Mouse (Mus musculus) frontal cortex, postnatal 25 days (tissue): Measurements from ENCODE around the gene Tspan33.
A peak's percentile ranks its signal among the peaks of the same experiment; 100 is the strongest.
"Not testable (repeated sequence)": the region's sequence is repeated elsewhere in the genome, so short reads cannot be mapped to it uniquely, and the experiment has no call there.

Experiments used
- DNase-seq, 2 experiments: peaks; one replicate each; pipeline ENCODE4 v3.0.0; 2022; ENCODE audit warnings: low spot score in 2 of 2

Tspan33 gene

DNA sequence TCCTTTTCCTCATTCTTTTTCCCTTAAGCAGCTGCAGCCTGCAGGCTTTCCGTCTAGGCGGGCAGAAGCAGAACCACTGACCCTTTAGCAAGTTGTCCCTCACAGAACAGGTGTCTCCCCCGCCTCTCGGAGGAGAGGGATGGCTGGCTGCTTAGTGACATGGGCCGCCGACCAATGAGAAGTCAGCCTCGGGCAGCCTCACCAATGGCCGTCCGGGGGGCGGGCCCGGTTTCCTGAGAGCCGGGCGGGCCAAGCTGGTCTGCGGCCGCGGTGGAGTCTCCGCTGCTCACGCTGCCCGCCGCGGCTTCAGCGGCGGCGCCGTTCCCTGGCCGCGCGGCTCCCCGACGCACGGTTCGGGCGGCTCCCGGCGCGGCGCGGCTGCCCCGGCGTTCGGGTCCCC is at the start of gene Tspan33:
Gene Tspan33, plus strand, starts transcription at position 270 of the 400 bp plus-strand sequence.
- DNase-seq = peak; percentile 77 to 86

DNA sequence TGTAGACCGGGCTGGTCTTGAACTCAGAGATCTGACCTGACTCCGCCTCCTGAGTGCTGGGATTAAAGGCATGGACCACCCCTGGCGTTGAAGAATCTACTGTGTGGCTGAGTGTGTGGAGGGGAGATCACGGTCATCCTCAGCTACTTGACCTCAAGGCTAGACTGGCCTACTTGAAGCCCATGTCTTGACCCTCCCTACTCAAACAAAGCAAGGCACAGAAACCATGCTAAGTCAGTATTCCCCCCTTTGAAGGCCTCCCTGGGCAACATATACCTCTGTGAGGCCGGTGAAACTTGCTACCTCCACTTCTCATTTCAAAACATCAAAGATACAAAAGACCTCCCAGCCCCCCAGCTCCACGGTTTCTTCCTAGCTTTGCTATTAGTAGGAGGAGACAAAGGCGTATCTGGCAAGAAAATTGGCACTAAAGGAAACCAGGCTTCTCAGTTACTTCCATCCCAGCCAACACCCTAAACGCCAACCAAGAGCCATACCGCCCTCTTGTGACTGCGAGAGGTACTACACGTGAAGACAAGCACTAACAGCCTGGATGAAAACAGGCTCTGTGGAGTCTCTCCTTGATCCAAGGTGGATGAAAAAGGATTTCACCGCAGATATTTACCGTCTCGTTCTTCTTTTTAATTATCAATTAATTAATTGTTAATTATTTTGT is 44.4 kb upstream of the Tspan33 start:
- DNase-seq = peak; percentile 89 to 93

DNA sequence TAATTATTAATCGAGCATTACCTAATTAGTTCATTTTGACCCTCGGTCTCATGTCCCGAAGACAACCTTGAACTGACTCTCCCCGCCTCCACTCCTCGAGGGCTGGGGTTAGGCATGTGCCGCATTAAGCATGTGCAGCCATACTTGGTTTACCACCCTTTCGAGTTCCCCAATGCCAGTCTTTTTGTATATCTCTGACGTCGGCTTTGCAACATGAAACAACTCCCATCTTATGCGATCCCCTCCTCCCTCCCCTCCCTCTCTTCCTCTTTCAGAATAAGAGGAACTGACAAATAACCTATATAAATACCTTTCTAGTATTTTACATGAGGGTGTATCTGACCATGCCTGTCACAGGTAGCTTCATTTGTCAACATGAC is 43.9 kb upstream of the Tspan33 start:
- DNase-seq = no peak

DNA sequence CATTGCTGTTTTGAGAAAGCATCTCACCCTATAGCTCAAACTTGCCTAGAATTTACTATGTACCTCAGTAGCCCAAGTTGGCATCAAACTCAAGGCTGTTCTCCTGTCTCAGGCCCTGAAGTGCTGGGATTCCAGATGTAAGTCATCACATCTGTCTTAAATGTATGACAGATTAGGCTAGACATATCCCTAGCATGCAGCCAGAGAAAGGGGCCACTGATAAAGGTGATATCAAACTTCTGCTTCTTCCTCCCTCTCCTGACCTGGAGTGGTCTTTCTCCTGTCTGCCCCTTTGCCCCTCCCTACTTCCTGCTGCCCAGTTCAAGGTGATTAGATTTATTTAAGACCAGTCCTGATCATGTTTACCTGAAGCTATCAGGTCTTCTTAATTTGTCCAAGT is 40.8 kb upstream of the Tspan33 start:
- DNase-seq = no peak

DNA sequence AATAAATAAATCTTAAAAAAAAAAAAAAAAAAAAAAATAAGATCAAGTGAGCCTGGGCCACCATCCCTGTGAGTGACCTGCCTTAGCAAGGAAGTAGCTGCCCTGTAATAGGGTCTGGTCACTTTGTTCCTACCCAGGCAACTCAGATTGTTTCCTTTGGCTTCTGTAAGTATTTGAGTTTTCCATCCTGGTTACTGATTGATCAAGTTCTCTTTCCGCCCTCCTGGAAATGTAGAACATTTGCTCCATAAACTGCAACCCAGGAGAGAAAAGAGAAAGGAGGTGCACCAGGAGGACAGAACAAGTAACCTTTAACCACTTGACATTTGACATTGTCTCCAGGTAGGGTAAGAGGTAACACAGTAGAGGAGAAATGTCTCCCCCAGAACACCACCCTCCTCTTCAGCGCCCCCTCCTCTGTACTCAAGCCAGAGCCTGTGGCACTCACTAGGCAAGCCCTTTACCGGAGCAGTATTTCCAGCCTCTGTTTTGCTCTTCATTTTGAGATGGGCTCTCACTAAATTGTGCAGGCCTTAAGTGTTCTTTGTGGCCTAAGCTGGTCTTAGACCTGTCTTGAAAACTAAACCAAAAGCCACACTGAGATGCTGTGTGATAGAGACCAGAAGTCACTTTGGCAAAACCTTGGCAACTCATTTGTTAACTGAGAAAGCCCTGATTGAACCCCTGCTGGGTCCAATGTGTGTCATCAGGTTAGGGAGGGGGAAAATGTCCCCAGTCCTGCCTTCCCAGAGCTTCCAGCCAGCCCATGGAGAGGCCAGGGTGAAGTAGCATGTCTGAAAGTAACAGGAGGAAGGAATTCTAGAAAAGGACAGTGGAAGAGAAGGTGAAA is 35.2 kb upstream of the Tspan33 start:
- no peak for DNase-seq

DNA sequence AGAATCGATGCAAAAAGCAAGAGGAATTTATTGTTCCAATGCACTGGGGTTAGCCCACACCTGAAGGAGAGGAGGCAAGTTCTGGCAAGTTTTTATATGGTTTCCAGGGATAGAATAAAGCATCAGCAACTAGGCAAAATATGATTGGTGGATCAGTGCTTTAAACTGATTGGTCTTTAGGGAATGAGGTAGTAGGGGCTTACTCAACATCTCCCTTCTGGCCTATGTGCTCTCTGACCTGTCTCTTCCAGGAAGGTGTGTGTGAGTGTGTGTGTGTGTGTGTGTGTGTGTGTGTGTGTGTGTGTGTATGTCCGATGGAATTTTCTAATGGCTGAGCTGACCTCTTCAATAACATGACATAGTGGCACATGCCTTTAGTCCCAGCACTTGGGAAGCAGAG is 34.1 kb upstream of the Tspan33 start:
- no peak for DNase-seq

DNA sequence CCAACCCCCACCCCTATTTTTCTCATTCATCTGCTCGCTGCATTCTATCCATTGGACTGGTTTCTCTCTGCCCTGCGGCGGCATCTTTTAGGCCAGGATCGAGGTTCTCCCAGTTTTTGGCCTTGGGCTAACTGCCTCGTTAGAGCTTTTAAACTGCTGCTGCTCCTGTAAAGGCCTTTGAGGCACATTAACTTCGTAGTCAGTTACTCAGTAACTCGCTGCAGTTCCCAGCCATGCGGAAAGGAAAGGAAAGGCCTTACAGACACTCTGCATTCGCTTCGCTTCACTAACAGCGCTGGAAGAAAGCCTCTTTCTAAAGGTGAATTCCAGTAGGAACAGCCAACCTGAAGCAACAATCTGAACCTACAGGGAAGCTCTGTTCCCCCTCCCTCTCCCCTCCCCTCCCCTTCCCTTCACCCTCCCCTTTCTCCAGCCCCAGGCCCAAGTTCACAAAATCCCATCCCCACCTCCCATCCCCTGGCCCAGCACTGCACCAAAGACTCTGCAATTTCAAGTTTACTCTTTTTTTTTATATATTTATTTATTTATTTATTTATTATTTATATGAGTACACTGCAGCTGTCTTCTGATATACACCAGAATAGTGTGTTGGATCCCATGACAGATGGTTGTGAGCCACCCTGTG is 33.2 kb upstream of the Tspan33 start:
- DNase-seq = no peak

DNA sequence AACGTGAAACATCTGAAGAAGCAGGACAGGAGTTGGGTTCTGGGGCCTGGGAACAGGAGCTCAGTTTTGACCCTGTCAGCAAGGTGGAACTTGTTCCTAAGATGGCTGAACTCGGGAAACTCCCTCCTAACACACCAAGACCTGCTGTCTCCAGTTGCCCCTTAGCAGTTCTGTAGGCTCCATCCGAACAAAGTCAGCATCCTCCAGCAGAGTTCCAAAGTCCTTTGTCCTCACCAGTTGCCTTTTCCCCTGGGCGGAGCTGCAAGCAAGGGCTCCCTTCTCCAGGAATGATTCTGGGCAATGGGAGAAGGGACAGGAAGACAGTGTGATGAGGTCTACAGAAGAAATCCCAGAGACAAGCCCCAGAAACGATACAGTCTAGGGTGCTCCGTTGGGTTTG is 26.8 kb upstream of the Tspan33 start:
- no peak for DNase-seq

DNA sequence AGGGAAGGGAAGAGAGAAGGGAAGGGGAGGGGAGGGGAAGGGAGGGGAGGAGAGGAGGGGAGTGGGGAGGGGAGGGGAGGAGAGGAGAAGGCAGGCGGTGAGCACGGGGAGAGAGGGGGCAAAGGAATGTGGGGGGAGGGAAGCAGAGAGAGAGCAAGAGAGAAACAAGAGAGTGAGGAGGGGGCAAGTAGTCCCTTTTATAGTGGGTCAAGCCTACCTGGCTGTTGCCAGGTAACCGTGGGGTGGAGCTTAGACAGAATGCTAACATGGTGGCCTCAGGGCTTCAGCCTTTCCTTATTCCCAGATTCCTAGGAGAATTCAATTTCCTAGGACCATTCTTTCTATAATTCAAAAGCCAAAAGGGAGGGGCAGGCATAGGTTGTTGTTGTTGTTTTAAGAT is 22.3 kb upstream of the Tspan33 start:
- DNase-seq = no peak

DNA sequence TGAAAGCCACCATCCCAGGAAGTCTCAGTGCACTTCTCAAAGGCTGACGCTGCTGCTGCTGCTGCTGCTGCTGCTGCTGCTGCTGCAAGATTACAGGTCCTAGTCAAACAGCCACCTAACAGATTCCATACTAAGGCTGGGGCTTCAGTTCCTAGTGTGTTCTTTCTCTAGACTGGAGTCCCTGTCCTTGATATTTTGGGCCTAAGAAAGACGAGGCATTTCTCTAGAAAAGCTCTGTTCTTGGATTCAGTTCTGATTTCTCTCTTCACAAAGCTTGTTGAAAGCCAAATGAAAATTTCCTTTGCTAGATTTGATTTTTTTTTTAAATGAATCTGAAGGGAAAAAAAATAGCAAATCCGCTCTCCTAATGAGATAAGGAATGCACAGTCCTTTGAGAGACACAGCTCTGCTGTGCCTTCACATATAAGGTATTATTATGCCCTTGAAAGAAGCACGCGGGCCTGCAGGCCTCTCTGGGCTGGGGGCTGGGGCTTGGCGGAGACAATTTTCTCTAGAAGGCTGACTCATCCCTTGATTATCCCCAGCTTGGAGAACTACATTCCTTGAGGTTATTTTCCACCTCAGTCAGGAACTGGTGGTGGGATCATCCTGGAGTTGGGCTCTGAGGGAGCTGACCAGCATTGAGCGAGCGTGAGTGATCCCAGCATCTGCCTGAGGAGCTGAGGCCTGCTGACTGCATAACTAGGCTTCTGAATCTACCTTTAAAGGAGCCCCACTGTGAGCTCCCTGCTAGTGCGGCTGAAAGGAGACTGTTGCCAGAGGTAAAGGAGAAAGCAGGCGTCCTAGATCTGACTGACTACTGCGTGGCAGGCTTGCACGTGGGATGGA is 21.2 kb upstream of the Tspan33 start:
- DNase-seq = no peak

DNA sequence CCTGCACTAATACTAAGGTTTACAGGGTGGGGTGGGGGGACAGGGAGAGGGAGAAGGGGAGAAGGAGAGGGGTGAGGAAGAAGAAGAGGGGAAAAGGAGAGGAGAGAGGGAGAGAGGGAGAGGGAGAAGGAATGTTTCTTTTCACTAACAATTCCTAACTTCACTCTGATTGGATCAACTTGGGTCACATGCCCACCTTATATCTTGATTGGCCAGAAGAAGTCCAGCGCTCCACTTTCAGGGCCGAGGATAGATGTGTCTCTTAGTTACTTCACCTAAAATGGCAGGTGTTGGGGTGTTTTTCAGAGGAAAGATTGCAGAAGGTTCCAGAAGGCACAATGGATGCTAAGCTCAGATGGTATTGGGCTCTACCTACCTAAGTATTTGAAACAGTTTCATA is 20.3 kb upstream of the Tspan33 start:
- DNase-seq = no peak

DNA sequence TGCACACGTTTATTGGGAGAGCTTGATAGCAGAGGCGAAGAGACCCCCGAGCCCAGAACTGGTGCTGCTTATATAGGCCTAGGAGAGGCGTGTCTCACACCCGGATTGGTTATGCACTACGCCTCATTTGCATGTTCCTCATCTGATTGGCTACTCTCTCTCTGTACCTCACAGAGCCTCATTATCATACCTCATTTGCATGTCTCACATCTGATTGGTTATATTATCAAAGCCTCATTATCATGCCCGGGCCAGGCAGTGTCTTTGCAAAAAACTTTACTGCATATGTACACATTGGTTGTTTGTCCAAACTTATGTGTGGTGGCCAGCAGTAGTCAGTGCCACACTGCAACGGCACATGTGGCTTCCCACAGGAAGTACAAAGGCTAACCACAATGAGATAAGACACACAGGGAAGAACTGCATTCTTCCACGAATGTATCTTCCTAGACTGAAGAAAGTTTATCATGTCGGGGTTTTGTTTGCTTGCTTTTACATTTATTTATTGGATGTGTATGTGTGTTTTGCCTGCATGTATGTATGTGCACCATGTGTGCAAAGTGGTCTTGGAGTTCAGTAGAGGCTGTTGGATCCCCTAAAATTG is 14.0 kb upstream of the Tspan33 start:
- not testable (repeated sequence) for DNase-seq

DNA sequence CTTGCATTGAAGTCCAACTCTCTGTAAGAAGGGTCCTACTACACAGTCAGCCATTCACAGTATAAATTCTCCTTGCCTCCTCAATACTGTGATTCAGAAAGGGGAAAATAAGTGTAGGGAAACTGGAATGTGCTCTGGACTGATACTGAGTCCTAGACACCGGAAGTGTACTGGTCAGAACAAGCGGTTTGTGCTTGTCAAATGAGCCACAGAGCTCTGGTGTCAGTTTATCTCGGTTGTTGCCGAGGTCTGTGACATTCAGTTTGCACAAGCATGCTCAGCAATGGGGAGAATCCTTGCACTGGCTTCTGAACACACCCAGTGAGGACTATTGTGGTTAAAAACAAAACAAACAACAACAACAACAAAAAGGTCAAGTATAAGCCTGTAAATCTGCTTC is 12.2 kb upstream of the Tspan33 start:
- DNase-seq = no peak

DNA sequence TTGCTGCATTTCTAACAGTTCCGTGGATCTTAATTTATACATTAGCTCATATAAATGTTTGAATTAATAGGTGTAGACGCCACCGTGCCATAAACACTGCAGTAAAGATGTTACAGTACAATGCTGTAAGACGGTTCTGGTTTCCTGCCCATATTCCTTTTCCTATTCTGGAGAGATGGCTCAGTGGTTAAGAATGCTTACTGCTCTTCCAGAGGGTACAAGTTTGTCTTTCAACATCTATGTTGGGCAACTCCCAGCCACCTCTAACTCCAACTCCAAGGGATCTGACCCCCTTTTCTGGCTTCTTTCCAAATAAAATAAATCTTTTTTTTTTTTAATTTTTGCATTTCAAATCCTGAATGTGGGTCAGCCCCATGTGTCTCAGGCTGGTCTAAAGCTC is 9.3 kb upstream of the Tspan33 start:
- DNase-seq = no peak

DNA sequence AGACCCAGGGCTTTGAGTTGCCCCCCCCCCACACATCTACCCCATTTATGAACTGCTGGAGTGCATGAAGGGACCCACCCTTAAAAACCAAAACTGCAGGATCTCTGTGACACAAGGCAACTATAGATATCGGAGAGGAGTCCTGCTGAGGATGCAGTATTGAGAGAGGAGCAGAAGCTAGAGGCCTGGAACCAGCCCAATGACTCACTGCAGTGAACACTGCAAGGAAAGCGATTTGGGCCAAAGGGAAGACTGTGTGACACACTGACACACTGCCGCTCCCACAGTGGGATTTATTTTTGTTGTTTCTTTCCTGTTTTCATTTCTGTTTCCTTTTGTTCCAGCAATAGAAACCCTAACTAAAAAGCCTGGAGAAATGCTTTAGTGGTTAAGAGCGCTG is 8.1 kb upstream of the Tspan33 start:
- DNase-seq = no peak

DNA sequence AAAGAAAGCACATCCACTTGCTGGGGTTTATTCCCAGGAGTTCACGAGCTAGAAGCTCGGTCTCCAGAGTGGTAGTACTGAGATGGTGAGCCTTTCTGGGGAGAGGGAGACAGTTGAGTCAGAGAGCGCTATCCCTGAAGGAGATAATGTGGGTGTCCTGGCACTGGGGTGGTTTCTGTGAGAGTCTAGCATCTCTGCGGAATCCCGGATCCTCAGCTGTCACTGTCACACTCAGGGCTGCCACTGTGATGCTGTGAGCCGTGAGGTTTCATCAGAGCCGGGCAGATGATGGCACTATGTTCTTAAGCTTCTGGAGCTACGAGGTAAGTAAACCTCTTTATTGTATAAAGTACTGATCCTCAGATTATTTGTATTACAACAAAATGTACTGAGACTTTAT is 4.6 kb upstream of the Tspan33 start:
- DNase-seq = no peak

DNA sequence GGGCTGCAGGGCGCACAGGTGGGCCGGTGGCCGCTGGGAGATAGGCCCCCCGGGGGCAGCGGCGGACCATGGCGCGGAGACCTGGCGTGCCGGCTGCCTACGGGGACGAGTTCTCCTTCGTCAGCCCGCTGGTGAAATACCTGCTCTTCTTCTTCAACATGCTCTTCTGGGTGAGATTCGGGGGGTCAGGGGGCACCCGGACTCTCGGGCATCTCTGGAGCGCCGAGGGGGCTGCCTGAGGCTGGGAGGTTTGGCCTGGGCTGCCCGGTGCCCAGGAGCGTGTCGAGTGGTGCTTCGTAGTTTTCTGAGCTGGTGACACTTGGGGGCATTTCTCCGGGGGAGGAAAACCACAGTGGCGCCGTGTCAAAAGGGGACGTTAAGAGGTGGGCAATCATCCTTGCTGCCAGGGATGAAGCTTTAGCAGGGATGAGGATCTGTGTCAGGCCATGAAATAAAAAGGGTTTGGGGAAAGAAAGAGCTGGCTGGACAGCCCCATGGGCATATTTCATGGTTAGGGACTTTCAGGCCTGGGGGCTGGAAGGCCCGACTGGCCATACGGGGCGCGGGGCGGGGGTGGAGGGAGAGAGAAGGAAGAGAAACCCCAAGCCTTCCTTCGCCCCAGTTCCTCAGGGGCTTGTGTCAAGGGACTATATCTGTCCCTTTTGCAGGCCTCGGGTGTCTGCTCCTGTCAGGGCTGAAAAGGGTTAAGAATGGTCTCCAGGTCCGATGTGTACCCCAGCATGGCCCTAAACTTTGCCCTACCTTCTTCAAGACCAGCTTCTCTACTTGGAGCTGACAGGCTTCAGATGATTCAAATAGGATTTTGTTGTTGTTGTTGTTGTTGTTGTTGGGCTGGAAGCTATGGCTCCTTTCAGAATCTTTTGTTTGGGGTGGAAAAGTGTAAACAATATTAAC is 610 bp downstream of the Tspan33 start:
- no peak for DNase-seq

DNA sequence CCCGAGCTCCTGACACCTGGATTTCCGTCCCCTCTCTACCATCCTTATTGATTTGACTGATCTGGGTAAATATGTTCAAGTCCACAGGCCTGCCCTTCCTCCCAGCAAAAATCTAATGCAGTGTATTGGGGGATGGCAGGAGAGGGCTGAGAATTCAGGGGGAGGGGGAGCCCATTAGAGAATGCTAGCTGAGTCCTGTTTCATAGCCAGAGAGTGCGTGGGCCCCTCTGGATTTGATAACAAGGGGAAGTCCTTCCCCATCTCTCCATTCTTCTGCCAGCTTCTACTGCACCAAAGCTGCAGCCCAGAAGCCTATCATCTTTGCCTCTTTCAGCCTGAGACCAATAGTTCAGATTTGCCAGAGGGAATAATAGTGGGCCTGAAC is 1.3 kb downstream of the Tspan33 start:
- DNase-seq = no peak

DNA sequence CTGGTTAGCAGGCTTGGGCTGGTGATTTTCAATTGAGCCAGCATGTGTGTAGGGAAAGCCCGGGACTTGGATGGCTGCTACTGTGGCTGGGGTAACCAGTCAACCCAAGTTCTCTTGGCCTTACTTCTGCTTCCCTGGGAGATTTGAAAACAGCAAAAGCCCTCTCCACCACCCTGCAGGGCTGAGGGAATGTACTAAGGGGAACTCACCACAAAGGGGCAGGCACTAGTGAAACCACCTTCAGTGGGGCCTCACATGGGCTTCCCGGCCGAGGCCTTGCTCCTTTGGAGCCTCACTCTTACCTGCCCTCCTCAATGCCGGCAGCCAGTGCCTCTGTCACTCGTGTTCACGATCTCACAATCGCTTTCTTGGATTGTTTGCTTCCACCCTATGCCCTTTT is 2.0 kb downstream of the Tspan33 start:
- no peak for DNase-seq

DNA sequence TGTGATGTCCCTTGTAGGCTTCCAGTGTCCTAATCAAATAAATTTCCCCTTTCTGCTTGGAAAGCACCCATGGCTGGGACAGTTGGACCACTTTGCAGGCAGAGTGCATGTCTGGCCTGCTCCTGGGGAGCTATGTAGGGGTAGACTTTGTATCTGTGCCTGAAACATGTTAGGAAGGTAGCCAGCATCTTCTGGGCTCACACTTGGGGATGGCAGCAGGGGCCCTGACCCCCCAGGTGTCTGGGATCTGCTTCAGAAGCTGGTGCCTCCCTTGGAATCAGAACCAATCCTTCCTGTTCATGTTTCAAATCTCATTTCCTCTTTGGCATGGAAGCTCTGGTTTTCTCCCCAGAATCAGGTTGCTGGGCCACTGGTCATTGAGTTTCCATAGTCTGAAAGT is 3.1 kb downstream of the Tspan33 start:
- no peak for DNase-seq

DNA sequence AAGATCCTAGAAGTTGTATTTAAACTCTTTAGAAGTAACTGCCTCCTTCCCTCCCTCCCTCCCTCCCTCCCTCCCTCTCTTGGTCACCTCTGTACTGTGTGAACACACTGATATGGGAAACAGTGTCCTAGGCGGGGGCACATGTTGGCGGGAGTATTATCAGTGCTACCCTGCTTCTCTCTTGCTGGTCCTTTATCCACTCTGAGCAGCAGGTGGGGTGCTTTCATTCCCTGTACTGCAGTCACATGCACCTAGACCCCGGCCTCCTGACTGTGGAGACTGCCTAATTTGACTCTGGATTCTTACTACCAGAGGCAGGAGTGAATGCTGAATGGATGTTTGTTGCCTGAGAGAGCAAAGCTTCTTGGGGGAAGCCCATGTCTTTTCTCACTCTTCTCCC is 3.5 kb downstream of the Tspan33 start:
- no peak for DNase-seq
